Mouse (Mus musculus): ENCODE data around the gene Emcn.

- TF ChIP-seq POLR2A (IDR thresholded peaks at IDR 0.05; ENCODE audit: borderline replicate concordance, extremely low read depth, low read depth, low read length) (no peak), CTCF (IDR thresholded peaks at IDR 0.05; ENCODE audit: insufficient read depth, low read length) (no peak)
Observed at GRCm38 (mm10) chr3:137302804-137303203, 38.1 kb upstream of the Emcn start.

Measured in lung, adult 2 months (tissue).